Mouse (Mus musculus): ENCODE measurements at regions not wholly inside any gene's neighbourhood (a gene's known extent, or its start where the extent isn't known, plus 50 kb on each side); places are given as distances from the start of the nearest gene placed in this dataset.

- no peaks in the 10 kb centered on the region for H3K9me3 ChIP-seq
- H3K4me2 ChIP-seq, result no peak overlapping the region
- WGBS, result 85% methylated on average over 7 of the region's 7 CpGs
- no peak overlapping the region for H3K9ac ChIP-seq
- H3K27ac ChIP-seq, result no peak overlapping the region
- H3K4me1 ChIP-seq, result peaks cover 14% of the 10 kb centered on the region
- H3K36me3 ChIP-seq, result no peaks in the 10 kb centered on the region
- no peak for ATAC-seq (ENCODE audit: insufficient number of reproducible peaks, low FRiP score, low TSS enrichment, low read depth)
- H3K27me3 ChIP-seq, result no peaks in the 10 kb centered on the region
- no peak overlapping the region for H3K4me3 ChIP-seq
These were observed 211.9 kb downstream of the Xxylt1 start for GRCm38 (mm10) chr16:30869136-30869909.

GRCm38 (mm10) chr16:30870110-30870509 is 211.1 kb downstream of the Xxylt1 start:
- no peak for ATAC-seq (ENCODE audit: insufficient number of reproducible peaks, low FRiP score, low TSS enrichment, low read depth)
- Histone ChIP-seq H3K9ac (no peak overlapping the region), H3K36me3 (no peaks in the 10 kb centered on the region), H3K4me3 (no peak overlapping the region), H3K9me3 (no peaks in the 10 kb centered on the region), H3K27ac (no peak overlapping the region), H3K4me2 (no peak overlapping the region), H3K27me3 (no peaks in the 10 kb centered on the region), H3K4me1 (peaks cover 16% of the 10 kb centered on the region)
- 51% methylated on average over 14 of the region's 14 CpGs for WGBS

DNA sequence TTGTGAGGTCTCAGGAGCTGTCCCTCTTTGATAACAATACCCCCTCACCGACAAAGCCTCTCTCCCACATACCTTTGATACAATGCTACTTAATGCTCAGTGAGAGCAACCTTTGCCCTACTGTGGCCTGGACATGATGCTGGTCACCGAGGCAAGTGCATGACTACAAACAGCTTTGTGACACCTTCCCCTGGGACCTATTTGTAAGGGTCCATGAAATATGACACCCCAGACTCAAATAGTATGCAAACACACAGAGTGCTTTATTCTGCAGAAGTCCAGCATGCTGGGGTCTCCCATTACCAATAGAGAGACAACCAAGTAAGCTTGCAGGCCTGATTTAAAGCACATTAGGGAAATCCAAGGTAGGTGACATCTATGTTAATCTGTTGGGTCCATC is 210.6 kb downstream of the Xxylt1 start:
- Histone ChIP-seq H3K9me3 (no peaks in the 10 kb centered on the region), H3K36me3 (no peaks in the 10 kb centered on the region), H3K4me1 (peaks cover 20% of the 10 kb centered on the region), H3K27me3 (no peaks in the 10 kb centered on the region), H3K4me3 (no peak overlapping the region), H3K9ac (no peak overlapping the region), H3K4me2 (no peak overlapping the region), H3K27ac (no peak overlapping the region)
- ATAC-seq (ENCODE audit: insufficient number of reproducible peaks, low FRiP score, low TSS enrichment, low read depth), result no peak
- WGBS, result 20% methylated on average over 2 of the region's 2 CpGs

DNA sequence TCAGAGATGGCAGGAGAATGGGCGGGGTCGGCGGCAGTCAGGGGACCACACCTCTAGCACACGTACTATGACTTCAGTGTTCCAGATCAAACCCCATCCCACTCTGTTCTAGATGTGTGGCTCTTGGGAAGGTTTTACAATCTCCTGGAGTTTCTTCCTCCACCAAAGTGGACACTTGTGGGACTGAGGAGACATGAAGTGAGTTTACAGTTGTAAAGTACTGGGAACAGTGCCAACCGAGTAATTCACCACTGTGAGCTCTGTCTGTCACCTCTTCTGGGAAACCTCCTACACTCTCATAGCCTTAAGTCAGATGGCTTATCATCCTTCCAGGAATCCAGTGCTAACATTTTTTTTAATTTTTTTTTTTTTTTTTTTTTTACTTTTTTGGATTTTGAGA is 209.1 kb downstream of the Xxylt1 start:
- Histone ChIP-seq H3K4me2 (no peak overlapping the region), H3K36me3 (no peaks in the 10 kb centered on the region), H3K27ac (no peak overlapping the region), H3K27me3 (no peaks in the 10 kb centered on the region), H3K9ac (no peak overlapping the region), H3K4me3 (no peak overlapping the region), H3K9me3 (no peaks in the 10 kb centered on the region), H3K4me1 (peaks cover 20% of the 10 kb centered on the region)
- ATAC-seq (ENCODE audit: insufficient number of reproducible peaks, low FRiP score, low TSS enrichment, low read depth), result no peak
- 76% methylated on average over 5 of the region's 5 CpGs for WGBS

DNA sequence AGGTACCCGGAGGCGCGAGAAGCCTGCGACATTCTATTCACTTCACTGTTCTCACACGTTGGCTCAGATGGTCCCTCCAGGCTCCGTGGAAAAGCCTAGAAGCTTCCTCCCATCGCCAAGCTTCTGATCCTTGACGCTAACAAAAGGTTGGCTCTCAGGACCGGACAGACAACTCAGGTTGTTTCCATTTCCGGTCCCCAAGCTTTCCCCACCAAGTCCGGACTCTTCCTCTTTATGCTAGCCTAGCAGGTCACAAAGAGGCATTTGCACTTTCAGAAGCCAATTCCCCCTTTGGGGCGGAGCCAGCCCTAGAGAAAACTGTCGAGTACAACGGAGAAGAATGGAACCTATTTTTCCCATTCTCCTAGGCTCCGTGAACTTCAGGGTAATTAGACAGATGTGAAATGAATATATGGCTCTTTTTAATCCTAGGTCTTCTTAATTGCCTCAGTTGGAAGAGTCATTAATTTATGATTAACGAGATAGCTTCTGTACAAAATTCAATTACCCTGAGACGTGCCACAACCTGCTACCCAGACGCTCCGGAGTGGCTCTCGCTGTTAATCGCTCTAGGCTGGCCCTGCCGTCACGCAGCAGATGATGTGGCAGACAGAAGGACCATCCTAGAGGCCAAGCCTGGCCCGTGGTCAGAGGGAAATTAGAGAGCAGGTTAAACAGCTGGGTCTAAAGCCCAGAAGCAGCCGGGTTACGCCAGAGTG is 207.6 kb downstream of the Xxylt1 start:
- H3K9ac ChIP-seq, result no peak overlapping the region
- H3K27me3 ChIP-seq, result no peaks in the 10 kb centered on the region
- no peaks in the 10 kb centered on the region for H3K9me3 ChIP-seq
- WGBS, result 22% methylated on average over 26 of the region's 26 CpGs
- H3K4me3 ChIP-seq, result no peak overlapping the region
- peak overlapping the region; percentile 31; the same call in 1 of the 2 replicates for H3K4me2 ChIP-seq
- no peak overlapping the region for H3K27ac ChIP-seq
- peaks cover 20% of the 10 kb centered on the region for H3K4me1 ChIP-seq
- H3K36me3 ChIP-seq, result no peaks in the 10 kb centered on the region
- no peak for ATAC-seq (ENCODE audit: insufficient number of reproducible peaks, low FRiP score, low TSS enrichment, low read depth)

DNA sequence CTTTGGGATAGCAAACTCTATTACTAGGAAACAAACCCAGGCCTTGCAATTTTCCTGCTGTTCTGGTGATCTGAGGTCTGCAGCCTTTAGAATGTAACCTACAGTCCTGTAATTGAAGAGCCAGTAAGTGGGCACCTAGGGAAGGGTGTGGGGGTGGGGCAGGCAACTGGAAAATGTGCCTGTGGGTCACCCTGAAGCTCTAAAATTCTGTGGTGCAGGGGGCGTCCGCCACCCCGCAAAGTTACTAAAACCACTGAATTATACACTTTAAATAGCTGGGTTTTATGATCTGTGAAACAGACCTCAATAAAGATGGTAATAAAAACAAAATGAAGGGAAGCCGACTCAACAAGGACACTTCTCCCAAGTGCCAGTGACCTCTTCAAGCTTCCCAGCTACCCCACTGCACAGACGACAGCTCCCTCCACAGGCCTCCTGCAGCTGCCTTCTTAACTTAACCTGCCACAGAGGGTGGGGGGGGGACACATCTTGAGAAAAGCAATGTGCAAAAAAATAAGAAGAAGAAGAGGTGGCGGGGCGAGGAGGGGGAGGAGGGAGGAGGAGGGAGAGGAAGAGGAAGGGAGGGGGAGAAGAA is 205.9 kb downstream of the Xxylt1 start:
- ATAC-seq (ENCODE audit: insufficient number of reproducible peaks, low FRiP score, low TSS enrichment, low read depth), result no peak
- H3K36me3 ChIP-seq, result no peaks in the 10 kb centered on the region

GRCm38 (mm10) chr16:30878821-30879220 is 202.4 kb downstream of the Xxylt1 start:
- no peak overlapping the region for H3K9ac ChIP-seq
- no peak for ATAC-seq (ENCODE audit: insufficient number of reproducible peaks, low FRiP score, low TSS enrichment, low read depth)
- 80% methylated on average over 1 of the region's 1 CpGs for WGBS
- H3K9me3 ChIP-seq, result no peaks in the 10 kb centered on the region
- H3K4me1 ChIP-seq, result peaks cover 10% of the 10 kb centered on the region
- H3K27me3 ChIP-seq, result 0 out of 2 replicates have a peak, but pooled peaks cover 4% of the 10 kb centered on the region
- H3K4me2 ChIP-seq, result no peak overlapping the region
- H3K4me3 ChIP-seq, result no peak overlapping the region
- H3K36me3 ChIP-seq, result no peaks in the 10 kb centered on the region
- H3K27ac ChIP-seq, result no peak overlapping the region

More for the DNA sequence above, 205.9 kb downstream of the Xxylt1 start:
- no peak overlapping the region for H3K27ac ChIP-seq
- WGBS, result 33% methylated on average over 7 of the region's 7 CpGs
- no peaks in the 10 kb centered on the region for H3K9me3 ChIP-seq
- no peak overlapping the region for H3K4me3 ChIP-seq
- H3K4me2 ChIP-seq, result no peak overlapping the region
- H3K4me1 ChIP-seq, result peaks cover 20% of the 10 kb centered on the region
- no peak overlapping the region for H3K9ac ChIP-seq
- no peaks in the 10 kb centered on the region for H3K27me3 ChIP-seq

DNA sequence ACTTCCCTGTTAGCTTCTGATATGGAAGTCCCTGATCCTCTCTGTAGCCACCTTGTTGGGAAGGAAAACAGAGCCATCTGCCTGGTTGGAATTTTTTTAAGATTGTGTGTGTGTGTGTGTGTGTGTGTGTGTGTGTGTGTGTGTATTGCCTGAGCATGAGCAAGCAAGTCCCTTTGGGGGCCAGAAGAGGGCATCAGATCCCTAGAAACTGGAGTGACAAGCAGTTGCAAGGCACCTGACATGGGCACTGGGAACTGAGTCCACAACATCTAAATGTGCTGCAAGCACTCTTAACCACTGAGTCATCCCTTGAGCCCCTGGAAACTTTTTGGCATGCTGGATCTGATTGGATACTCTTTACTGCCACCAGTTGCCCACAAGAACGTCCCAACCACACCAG is 201.4 kb downstream of the Xxylt1 start:
- H3K4me1 ChIP-seq, result peaks cover 7% of the 10 kb centered on the region; the same call in 1 of the 2 replicates
- H3K27me3 ChIP-seq, result 0 out of 2 replicates have a peak, but pooled peaks cover 4% of the 10 kb centered on the region
- no peak overlapping the region for H3K27ac ChIP-seq
- no peak for ATAC-seq (ENCODE audit: insufficient number of reproducible peaks, low FRiP score, low TSS enrichment, low read depth)
- no peaks in the 10 kb centered on the region for H3K9me3 ChIP-seq
- H3K9ac ChIP-seq, result no peak overlapping the region
- H3K4me2 ChIP-seq, result no peak overlapping the region
- H3K4me3 ChIP-seq, result no peak overlapping the region
- WGBS, result 83% methylated on average over 1 of the region's 1 CpGs
- no peaks in the 10 kb centered on the region for H3K36me3 ChIP-seq

- 82% methylated on average over 3 of the region's 3 CpGs for WGBS
- ATAC-seq (ENCODE audit: insufficient number of reproducible peaks, low FRiP score, low TSS enrichment, low read depth), result no peak
- 0 out of 2 replicates have a peak, but pooled peaks cover 4% of the 10 kb centered on the region for H3K27me3 ChIP-seq
These were observed 200.6 kb downstream of the Xxylt1 start for GRCm38 (mm10) chr16:30880682-30881081.

DNA sequence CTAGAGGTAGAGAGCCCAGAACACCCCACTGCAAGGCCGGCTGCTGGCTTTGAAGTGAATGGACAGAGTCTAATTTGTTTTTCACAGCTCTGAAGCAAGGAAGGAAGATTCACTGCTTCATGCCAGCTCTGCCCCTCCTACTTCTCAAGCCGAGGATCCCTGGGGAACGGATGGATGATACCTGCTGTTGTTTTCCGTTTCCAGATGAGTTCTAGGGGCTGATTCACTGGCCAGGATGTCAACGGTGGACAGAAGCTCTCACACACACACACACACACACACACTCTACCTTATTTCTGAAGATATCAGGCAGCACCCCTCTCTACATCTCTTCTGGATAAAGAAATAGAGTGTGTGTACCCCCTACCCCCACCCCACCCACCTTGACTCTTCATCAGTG is 200.0 kb downstream of the Xxylt1 start:
- Histone ChIP-seq H3K27me3 (0 out of 2 replicates have a peak, but pooled peaks cover 4% of the 10 kb centered on the region), H3K36me3 (no peaks in the 10 kb centered on the region), H3K9ac (no peak overlapping the region), H3K4me2 (no peak overlapping the region), H3K4me3 (no peak overlapping the region), H3K4me1 (no peaks in the 10 kb centered on the region), H3K27ac (no peak overlapping the region), H3K9me3 (no peaks in the 10 kb centered on the region)
- no peak for ATAC-seq (ENCODE audit: insufficient number of reproducible peaks, low FRiP score, low TSS enrichment, low read depth)
- 43% methylated on average over 5 of the region's 5 CpGs for WGBS

More at GRCm38 (mm10) chr16:30880682-30881081, 200.6 kb downstream of the Xxylt1 start:
- no peaks in the 10 kb centered on the region for H3K9me3 ChIP-seq
- no peak overlapping the region for H3K9ac ChIP-seq
- no peak overlapping the region for H3K27ac ChIP-seq
- no peak overlapping the region for H3K4me3 ChIP-seq
- H3K36me3 ChIP-seq, result no peaks in the 10 kb centered on the region
- no peaks in the 10 kb centered on the region for H3K4me1 ChIP-seq
- H3K4me2 ChIP-seq, result no peak overlapping the region

DNA sequence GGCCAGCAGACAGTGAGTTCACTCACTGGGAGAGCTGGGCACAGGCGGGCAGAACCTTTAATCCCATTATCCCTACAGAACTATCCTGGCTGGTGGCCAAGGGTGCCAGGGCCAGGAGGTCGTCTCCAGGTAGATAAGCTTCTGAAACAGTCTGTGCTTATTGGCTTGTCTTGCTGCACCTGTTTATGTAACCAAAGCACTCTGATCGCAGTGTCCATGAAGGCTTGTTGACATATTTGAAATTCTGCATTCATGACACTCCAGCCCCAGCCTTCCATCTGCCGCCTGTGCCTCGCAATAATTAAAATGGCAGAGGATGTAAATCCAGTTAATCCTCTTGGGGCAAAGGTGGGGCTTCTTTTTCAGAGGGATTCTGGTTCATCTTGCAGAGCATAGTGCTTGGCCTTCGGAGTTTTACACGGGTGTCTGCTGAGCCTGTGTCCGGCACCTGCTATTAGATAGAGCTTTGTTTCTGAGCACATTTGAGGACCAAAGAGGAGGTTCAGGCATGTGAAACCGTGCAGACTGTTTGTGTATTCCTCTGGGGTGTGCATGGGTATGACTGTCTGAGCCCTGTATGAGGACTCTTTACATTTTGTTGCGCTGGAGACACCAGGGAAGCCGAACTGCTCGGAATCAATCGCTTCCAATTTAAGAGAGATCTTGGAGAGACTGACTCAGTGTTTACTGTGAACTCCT is 197.6 kb downstream of the Xxylt1 start:
- H3K9me3 ChIP-seq, result no peaks in the 10 kb centered on the region
- no peak for ATAC-seq (ENCODE audit: insufficient number of reproducible peaks, low FRiP score, low TSS enrichment, low read depth)
- no peak overlapping the region for H3K27ac ChIP-seq
- H3K9ac ChIP-seq, result no peak overlapping the region
- 64% methylated on average over 13 of the region's 13 CpGs for WGBS
- no peaks in the 10 kb centered on the region for H3K36me3 ChIP-seq
- no peak overlapping the region for H3K4me2 ChIP-seq
- no peaks in the 10 kb centered on the region for H3K4me1 ChIP-seq
- no peak overlapping the region for H3K4me3 ChIP-seq
- 0 out of 2 replicates have a peak, but pooled peaks cover 4% of the 10 kb centered on the region for H3K27me3 ChIP-seq

All from limb, embryonic 15.5 days (tissue).